Mouse (Mus musculus): ENCODE measurements around the gene Cyfip1. TPM values are rescaled to one million over a fixed set of nuclear protein-coding genes. Genes with fewer than 3 reads are reported as not detected.

The Cyfip1 gene
- polyA plus RNA-seq, 1 experiment from 2014 or later, result 118 TPM

DNA sequence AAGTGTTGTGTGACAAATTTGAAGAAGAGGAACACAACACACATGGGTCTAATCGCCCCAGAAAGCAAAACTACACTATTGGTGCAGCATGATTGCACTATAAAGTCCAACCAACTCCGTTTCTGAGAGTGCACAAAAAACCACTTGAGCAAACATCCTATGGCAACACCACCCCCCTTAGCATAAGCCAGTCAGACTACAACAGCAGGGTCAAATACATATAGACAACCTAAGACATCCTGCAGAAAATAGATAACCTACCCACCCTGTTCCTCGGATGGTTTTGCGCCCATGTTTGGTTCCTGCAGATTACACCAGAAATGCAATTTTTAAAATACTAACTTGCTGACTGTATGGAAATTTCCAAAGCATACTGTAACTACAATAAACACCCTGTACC is 4.7 kb upstream of the Cyfip1 start:
- Histone ChIP-seq H3K27ac (replicated peaks; ENCODE audit: low read depth, low read length) (no peak overlapping the region), H3K4me2 (ENCODE audit: low read depth, severe bottlenecking) (no peak overlapping the region), H3K27me3 (ENCODE audit: control insufficient read depth, insufficient read depth, low read length) (no peaks in the 10 kb centered on the region), H3K9me3 (ENCODE audit: control insufficient read depth, low read length) (no peaks in the 10 kb centered on the region), H3K4me3 (ENCODE audit: low read depth, low read length) (no peak overlapping the region), H3K9ac (ENCODE audit: low read length) (no peak overlapping the region), H3K4me1 (ENCODE audit: control insufficient read depth, insufficient read depth, low read length) (no peaks in the 10 kb centered on the region), H3K36me3 (ENCODE audit: control insufficient read depth, insufficient read depth, low read length) (peaks cover 1% of the 10 kb centered on the region; the same call in 1 of the 2 replicates)
- ATAC-seq (ENCODE audit: insufficient number of reproducible peaks, low FRiP score, low TSS enrichment, low read depth), result no peak
- DNase-seq (ENCODE audit: low spot score), result no peak
- WGBS, result 86% methylated on average over 4 of the region's 4 CpGs

DNA sequence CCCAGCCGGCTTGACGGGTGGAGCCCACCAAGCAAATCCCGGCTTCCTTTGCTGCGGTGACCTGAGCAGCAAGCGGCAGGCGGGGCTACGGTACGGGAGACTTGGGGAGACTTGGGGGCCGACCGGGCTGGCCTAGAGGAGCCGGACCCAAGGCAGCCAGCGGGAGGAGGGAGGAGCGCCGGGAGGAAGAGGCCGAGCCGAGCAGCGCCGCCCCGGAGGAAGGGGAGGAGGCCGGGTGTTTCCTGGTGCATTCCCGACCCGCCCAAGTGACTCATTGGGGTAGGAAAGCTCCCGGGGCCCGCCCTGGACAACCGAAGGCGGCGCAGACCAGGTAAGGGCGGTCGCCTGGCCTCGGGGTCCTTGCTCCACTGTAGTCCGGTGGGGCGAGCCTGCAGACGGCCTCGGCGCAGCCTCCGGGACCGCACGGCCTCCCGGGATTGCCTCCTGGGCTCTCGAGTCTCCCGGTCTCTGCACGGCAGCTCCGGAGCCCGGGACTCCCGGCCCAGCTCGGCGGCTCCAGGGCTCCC is 495 bp downstream of the Cyfip1 start:
- Histone ChIP-seq H3K4me2 (ENCODE audit: low read depth, severe bottlenecking) (peak overlapping the region; percentile 79), H3K36me3 (ENCODE audit: control insufficient read depth, insufficient read depth, low read length) (no peaks in the 10 kb centered on the region), H3K9ac (ENCODE audit: low read length) (peak overlapping the region; percentile 92), H3K27ac (replicated peaks; ENCODE audit: low read depth, low read length) (peak overlapping the region; percentile 90), H3K27me3 (ENCODE audit: control insufficient read depth, insufficient read depth, low read length) (no peaks in the 10 kb centered on the region), H3K9me3 (ENCODE audit: control insufficient read depth, low read length) (no peaks in the 10 kb centered on the region), H3K4me1 (ENCODE audit: control insufficient read depth, insufficient read depth, low read length) (no peaks in the 10 kb centered on the region), H3K4me3 (ENCODE audit: low read depth, low read length) (peak overlapping the region; percentile 83)
- ATAC-seq (ENCODE audit: insufficient number of reproducible peaks, low FRiP score, low TSS enrichment, low read depth) (peak; percentile 94), DNase-seq (ENCODE audit: low spot score) (peak; percentile 92)
- WGBS, result 0% methylated on average over 36 of the region's 47 CpGs

DNA sequence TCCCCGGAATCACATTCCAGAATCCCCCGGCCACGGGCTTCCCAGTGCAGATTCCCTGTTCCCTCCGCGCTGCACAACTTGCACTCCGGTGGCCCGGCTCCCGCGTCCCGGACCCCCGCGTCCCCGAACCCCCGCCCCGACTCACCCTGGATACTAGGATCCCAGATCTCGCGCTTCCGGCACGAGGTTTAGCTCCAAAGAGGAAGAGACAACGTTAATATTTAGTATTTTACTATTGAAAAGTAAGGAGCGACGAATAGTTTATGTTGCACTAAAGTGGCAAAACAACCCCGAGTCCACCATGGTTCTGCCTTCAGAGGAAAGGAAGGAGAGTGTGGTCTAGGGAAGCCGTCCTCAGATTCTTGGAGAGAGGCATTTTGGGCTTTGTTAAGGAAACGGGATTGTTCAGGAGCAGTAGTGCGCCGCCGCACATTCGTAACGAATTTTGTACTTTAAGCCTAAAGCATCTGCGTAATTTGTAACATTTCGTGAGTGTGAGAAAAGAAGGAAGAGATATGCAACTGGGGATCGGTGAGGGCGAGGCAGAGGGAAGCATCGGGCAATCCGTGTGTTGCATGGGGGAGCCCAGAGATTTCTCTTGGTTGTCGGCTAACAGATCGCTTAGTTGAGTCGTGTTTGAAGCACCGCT is 1.1 kb downstream of the Cyfip1 start:
- ATAC-seq (ENCODE audit: insufficient number of reproducible peaks, low FRiP score, low TSS enrichment, low read depth), result 0 out of 2 replicates have a peak, but pooled peaks have one; percentile 5
- no peaks in the 10 kb centered on the region for H3K4me1 ChIP-seq (ENCODE audit: control insufficient read depth, insufficient read depth, low read length)
- H3K9ac ChIP-seq (ENCODE audit: low read length), result peak overlapping the region; percentile 92
- no peaks in the 10 kb centered on the region for H3K27me3 ChIP-seq (ENCODE audit: control insufficient read depth, insufficient read depth, low read length)
- peak overlapping the region; percentile 90 for H3K27ac ChIP-seq (replicated peaks; ENCODE audit: low read depth, low read length)
- WGBS, result under 1% methylated on average over 40 of the region's 40 CpGs
- DNase-seq (ENCODE audit: low spot score), result no peak
- no peaks in the 10 kb centered on the region for H3K9me3 ChIP-seq (ENCODE audit: control insufficient read depth, low read length)
- H3K4me3 ChIP-seq (ENCODE audit: low read depth, low read length), result peak overlapping the region; percentile 83
- no peaks in the 10 kb centered on the region for H3K36me3 ChIP-seq (ENCODE audit: control insufficient read depth, insufficient read depth, low read length)
- H3K4me2 ChIP-seq (ENCODE audit: low read depth, severe bottlenecking), result peak overlapping the region; percentile 79

DNA sequence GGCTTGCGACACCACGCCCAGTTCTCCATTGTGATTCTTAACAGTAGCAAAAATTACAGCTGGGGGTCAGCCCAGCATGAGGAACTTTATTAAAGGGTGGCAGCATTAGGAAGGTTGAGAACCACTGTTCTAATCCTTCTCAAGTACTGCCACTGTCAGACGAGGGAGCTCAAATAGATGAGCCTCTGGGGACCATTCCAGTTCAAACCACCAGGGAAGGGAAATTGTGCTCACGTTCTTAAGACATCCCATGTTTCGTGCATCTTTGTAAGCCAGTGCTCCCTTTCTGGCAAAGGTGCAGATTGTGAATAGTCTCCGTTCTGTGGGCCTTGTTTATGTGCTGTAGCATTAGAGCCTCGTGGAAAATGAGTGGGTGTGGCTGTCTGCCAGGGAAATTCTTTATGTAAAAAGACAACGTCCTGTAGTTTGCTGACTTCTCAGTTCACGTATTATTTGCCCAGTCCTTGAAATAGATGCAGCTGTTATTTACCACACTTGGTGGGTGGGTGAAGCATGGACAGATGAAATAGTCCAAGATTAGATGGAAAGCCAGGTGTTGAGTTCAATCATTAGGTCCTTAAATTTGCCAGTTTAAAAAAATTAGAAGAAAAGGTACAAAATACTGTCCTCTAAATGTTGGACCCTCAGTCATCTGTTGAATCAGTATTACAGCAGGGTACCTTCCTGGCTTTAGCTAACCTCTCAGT is 5.2 kb downstream of the Cyfip1 start:
- H3K36me3 ChIP-seq (ENCODE audit: control insufficient read depth, insufficient read depth, low read length), result no peaks in the 10 kb centered on the region
- no peak overlapping the region for H3K4me3 ChIP-seq (ENCODE audit: low read depth, low read length)
- H3K4me2 ChIP-seq (ENCODE audit: low read depth, severe bottlenecking), result no peak overlapping the region
- H3K9ac ChIP-seq (ENCODE audit: low read length), result no peak overlapping the region
- peaks cover 7% of the 10 kb centered on the region; the same call in 1 of the 2 replicates for H3K4me1 ChIP-seq (ENCODE audit: control insufficient read depth, insufficient read depth, low read length)
- H3K27ac ChIP-seq (replicated peaks; ENCODE audit: low read depth, low read length), result no peak overlapping the region
- 79% methylated on average over 9 of the region's 9 CpGs for WGBS
- DNase-seq (ENCODE audit: low spot score) (no peak), ATAC-seq (ENCODE audit: insufficient number of reproducible peaks, low FRiP score, low TSS enrichment, low read depth) (no peak)
- no peaks in the 10 kb centered on the region for H3K27me3 ChIP-seq (ENCODE audit: control insufficient read depth, insufficient read depth, low read length)
- no peaks in the 10 kb centered on the region for H3K9me3 ChIP-seq (ENCODE audit: control insufficient read depth, low read length)

DNA sequence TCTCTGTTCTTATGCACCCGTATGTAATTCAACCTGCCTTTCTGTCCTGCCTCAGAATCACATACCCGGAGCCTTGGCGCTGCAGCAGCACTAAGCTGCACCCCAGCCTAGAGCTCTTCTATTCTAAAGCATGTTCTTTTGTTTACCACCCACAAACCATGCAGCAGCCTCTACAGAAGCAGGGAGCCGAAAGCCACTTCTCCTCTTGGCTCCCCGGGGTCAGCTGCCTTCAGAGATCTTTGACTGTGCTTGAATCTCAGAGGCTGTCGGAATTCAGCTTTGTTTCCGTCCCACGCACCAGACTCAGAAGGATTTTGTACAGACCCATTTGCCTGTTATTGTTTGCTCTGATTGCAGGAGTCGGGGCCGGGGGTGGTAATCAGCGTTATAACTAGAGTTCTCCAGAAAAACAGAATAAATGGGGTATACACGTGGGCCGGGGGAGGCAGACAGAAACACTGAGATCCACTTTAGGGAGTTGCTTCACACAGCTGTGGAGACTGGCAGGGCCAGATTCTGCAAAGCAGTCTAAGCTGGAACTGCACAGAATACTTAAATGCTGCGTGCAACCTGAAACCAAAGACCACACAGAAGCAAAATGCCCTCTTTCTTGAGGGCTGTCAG is 8.5 kb downstream of the Cyfip1 start:
- ATAC-seq (ENCODE audit: insufficient number of reproducible peaks, low FRiP score, low TSS enrichment, low read depth) (0 out of 2 replicates have a peak, but pooled peaks have one; percentile 41), DNase-seq (ENCODE audit: low spot score) (peak; percentile 38)
- H3K4me3 ChIP-seq (ENCODE audit: low read depth, low read length), result no peak overlapping the region
- no peaks in the 10 kb centered on the region for H3K36me3 ChIP-seq (ENCODE audit: control insufficient read depth, insufficient read depth, low read length)
- H3K9ac ChIP-seq (ENCODE audit: low read length), result no peak overlapping the region
- WGBS, result 65% methylated on average over 14 of the region's 14 CpGs
- H3K4me1 ChIP-seq (ENCODE audit: control insufficient read depth, insufficient read depth, low read length), result peaks cover 7% of the 10 kb centered on the region; the same call in 1 of the 2 replicates
- H3K4me2 ChIP-seq (ENCODE audit: low read depth, severe bottlenecking), result no peak overlapping the region
- H3K9me3 ChIP-seq (ENCODE audit: control insufficient read depth, low read length), result no peaks in the 10 kb centered on the region
- no peaks in the 10 kb centered on the region for H3K27me3 ChIP-seq (ENCODE audit: control insufficient read depth, insufficient read depth, low read length)
- peak overlapping the region; percentile 70 for H3K27ac ChIP-seq (replicated peaks; ENCODE audit: low read depth, low read length)

DNA sequence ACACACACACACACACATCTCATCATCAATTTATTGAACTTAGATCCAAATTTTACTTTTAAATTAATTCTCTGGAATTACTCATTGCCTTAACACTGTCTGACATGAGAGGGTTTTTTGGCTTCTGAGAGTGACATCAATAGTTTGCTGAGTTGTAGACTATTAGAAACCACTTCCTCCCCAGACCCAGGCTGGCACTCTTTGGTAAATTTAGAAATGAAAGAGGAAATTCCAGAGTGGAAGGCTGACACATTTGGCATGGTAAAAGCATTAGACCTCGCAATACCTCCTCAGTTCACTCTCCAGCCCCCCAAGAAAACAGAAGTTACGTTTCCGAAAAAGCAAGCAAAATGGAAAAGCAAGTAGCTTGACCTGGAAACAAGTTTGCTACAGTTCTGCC is 11.2 kb downstream of the Cyfip1 start:
- Histone ChIP-seq H3K4me1 (ENCODE audit: control insufficient read depth, insufficient read depth, low read length) (peaks cover 7% of the 10 kb centered on the region; the same call in 1 of the 2 replicates), H3K27ac (replicated peaks; ENCODE audit: low read depth, low read length) (no peak overlapping the region), H3K27me3 (ENCODE audit: control insufficient read depth, insufficient read depth, low read length) (no peaks in the 10 kb centered on the region), H3K9ac (ENCODE audit: low read length) (no peak overlapping the region), H3K4me3 (ENCODE audit: low read depth, low read length) (no peak overlapping the region), H3K9me3 (ENCODE audit: control insufficient read depth, low read length) (no peaks in the 10 kb centered on the region), H3K36me3 (ENCODE audit: control insufficient read depth, insufficient read depth, low read length) (no peaks in the 10 kb centered on the region; the same call in 1 of the 2 replicates), H3K4me2 (ENCODE audit: low read depth, severe bottlenecking) (no peak overlapping the region)
- no peak for ATAC-seq (ENCODE audit: insufficient number of reproducible peaks, low FRiP score, low TSS enrichment, low read depth)
- 87% methylated on average over 3 of the region's 3 CpGs for WGBS
- DNase-seq (ENCODE audit: low spot score), result no peak

DNA sequence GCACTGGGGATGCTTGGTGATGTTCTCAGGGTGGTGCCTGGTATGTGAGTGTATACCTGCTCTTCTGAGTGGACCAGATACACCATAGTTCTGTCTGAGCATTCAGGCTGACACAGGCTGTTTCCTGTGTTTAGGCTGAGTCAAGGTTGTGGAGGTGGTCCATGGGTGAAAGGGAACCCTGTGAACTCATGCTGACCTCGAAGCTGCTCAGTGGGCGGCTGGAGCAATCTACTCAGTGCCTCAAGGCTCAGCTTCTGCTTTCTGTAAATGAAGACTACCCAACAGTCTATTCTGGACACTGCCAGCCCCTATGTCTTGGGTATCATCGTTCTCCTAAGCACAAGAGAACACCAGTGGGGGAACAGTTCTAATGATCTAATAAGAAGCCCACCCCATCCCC is 14.1 kb downstream of the Cyfip1 start:
- 93% methylated on average over 3 of the region's 3 CpGs for WGBS
- no peak for ATAC-seq (ENCODE audit: insufficient number of reproducible peaks, low FRiP score, low TSS enrichment, low read depth)
- H3K36me3 ChIP-seq (ENCODE audit: control insufficient read depth, insufficient read depth, low read length), result no peaks in the 10 kb centered on the region; the same call in 1 of the 2 replicates
- H3K4me2 ChIP-seq (ENCODE audit: low read depth, severe bottlenecking), result no peak overlapping the region
- H3K9ac ChIP-seq (ENCODE audit: low read length), result no peak overlapping the region
- H3K4me3 ChIP-seq (ENCODE audit: low read depth, low read length), result no peak overlapping the region
- no peaks in the 10 kb centered on the region for H3K9me3 ChIP-seq (ENCODE audit: control insufficient read depth, low read length)
- H3K4me1 ChIP-seq (ENCODE audit: control insufficient read depth, insufficient read depth, low read length), result no peaks in the 10 kb centered on the region
- DNase-seq (ENCODE audit: low spot score), result no peak
- H3K27me3 ChIP-seq (ENCODE audit: control insufficient read depth, insufficient read depth, low read length), result no peaks in the 10 kb centered on the region
- no peak overlapping the region for H3K27ac ChIP-seq (replicated peaks; ENCODE audit: low read depth, low read length)

DNA sequence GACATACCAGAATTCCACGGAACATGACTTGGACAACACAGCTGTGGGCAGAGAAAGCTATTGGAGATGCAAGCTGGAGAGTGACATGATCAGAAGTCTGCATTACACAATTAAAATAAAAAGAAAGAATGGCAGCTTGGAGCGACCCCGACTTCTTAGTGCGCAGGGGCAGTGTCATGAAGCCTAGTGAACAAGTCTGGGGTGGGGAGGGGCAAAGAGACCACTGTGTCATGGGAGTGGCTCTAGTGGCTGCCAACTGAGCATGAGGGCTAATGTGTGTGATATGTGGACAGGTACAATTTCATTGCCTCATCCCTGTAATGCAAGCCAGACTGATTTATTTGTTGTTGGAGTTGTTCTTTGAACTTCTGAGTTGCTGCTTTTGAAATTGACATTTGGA is 15.2 kb downstream of the Cyfip1 start:
- Histone ChIP-seq H3K9ac (ENCODE audit: low read length) (no peak overlapping the region), H3K9me3 (ENCODE audit: control insufficient read depth, low read length) (no peaks in the 10 kb centered on the region), H3K27me3 (ENCODE audit: control insufficient read depth, insufficient read depth, low read length) (no peaks in the 10 kb centered on the region), H3K4me2 (ENCODE audit: low read depth, severe bottlenecking) (no peak overlapping the region), H3K4me1 (ENCODE audit: control insufficient read depth, insufficient read depth, low read length) (no peaks in the 10 kb centered on the region), H3K36me3 (ENCODE audit: control insufficient read depth, insufficient read depth, low read length) (no peaks in the 10 kb centered on the region; the same call in 1 of the 2 replicates), H3K4me3 (ENCODE audit: low read depth, low read length) (no peak overlapping the region), H3K27ac (replicated peaks; ENCODE audit: low read depth, low read length) (no peak overlapping the region)
- 94% methylated on average over 4 of the region's 4 CpGs for WGBS
- no peak for DNase-seq (ENCODE audit: low spot score)
- ATAC-seq (ENCODE audit: insufficient number of reproducible peaks, low FRiP score, low TSS enrichment, low read depth), result no peak

Measured in limb, embryonic 11.5 days (tissue).